Mouse (Mus musculus): Measurements from ENCODE around the gene Fam71d. TPM values are rescaled to one million over a fixed set of nuclear protein-coding genes. Genes with fewer than 3 reads are reported as not detected.

Fam71d gene
- polyA plus RNA-seq (2016; fragmentation: Nextera tagmentation; extraction: Ambion mirVana) = 0.15 and 0.18 TPM in 2 replicates

GRCm38 (mm10) chr12:78691325-78691724 is at the start of gene Fam71d:
Gene Fam71d (plus strand): TSS chr12:78691535.
- Histone ChIP-seq H3K27ac (no peak within 1 kb of the TSS), H3K4me1 (peaks cover 3% of the 10 kb centered on the region; the same call in 1 of the 2 replicates), H3K4me2 (no peak within 1 kb of the TSS), H3K27me3 (no peaks in the 10 kb centered on the region), H3K4me3 (replicated peaks) (no peak within 1 kb of the TSS), H3K9me3 (no peaks in the 10 kb centered on the region), H3K36me3 (replicated peaks) (no peaks in the 10 kb centered on the region), H3K9ac (no peak within 1 kb of the TSS)
- no peak for ATAC-seq (ENCODE audit: low FRiP score)
- 72% methylated on average over 1 of the region's 1 CpGs for WGBS

GRCm38 (mm10) chr12:78643691-78644090 is 47.6 kb upstream of the Fam71d start:
- WGBS = 72% methylated on average over 2 of the region's 2 CpGs
- no peaks in the 10 kb centered on the region for H3K27me3 ChIP-seq
- H3K4me1 ChIP-seq = no peaks in the 10 kb centered on the region
- H3K27ac ChIP-seq = no peak overlapping the region
- ATAC-seq (ENCODE audit: low FRiP score) = no peak
- H3K9me3 ChIP-seq = no peaks in the 10 kb centered on the region
- no peak overlapping the region for H3K4me2 ChIP-seq
- H3K9ac ChIP-seq = no peak overlapping the region
- H3K36me3 ChIP-seq (replicated peaks) = no peaks in the 10 kb centered on the region
- no peak overlapping the region for H3K4me3 ChIP-seq (replicated peaks)

- 91% methylated on average over 1 of the region's 1 CpGs for WGBS
- Histone ChIP-seq H3K4me2 (no peak overlapping the region), H3K27me3 (no peaks in the 10 kb centered on the region), H3K27ac (no peak overlapping the region), H3K4me1 (no peaks in the 10 kb centered on the region), H3K9me3 (no peaks in the 10 kb centered on the region), H3K4me3 (replicated peaks) (no peak overlapping the region), H3K36me3 (replicated peaks) (no peaks in the 10 kb centered on the region), H3K9ac (no peak overlapping the region)
- no peak for ATAC-seq (ENCODE audit: low FRiP score)
Observed at GRCm38 (mm10) chr12:78645282-78645681, 46.1 kb upstream of the Fam71d start.

- Histone ChIP-seq H3K4me3 (replicated peaks) (no peak overlapping the region), H3K36me3 (replicated peaks) (no peaks in the 10 kb centered on the region), H3K27me3 (no peaks in the 10 kb centered on the region), H3K9me3 (no peaks in the 10 kb centered on the region), H3K9ac (no peak overlapping the region), H3K4me2 (no peak overlapping the region), H3K4me1 (no peaks in the 10 kb centered on the region), H3K27ac (no peak overlapping the region)
- ATAC-seq (ENCODE audit: low FRiP score) = no peak
- WGBS = 74% methylated on average over 2 of the region's 2 CpGs
Observed at GRCm38 (mm10) chr12:78659718-78660304, 31.5 kb upstream of the Fam71d start.

- no peak overlapping the region for H3K4me2 ChIP-seq
- no peak overlapping the region for H3K9ac ChIP-seq
- no peaks in the 10 kb centered on the region for H3K36me3 ChIP-seq (replicated peaks)
- no peak overlapping the region for H3K4me3 ChIP-seq (replicated peaks)
- H3K4me1 ChIP-seq = no peaks in the 10 kb centered on the region
- ATAC-seq (ENCODE audit: low FRiP score) = no peak
- H3K9me3 ChIP-seq = no peaks in the 10 kb centered on the region
- 82% methylated on average over 5 of the region's 5 CpGs for WGBS
- no peaks in the 10 kb centered on the region for H3K27me3 ChIP-seq
- H3K27ac ChIP-seq = no peak overlapping the region
Observed at GRCm38 (mm10) chr12:78678101-78678806, 13.1 kb upstream of the Fam71d start.

- no peak overlapping the region for H3K9ac ChIP-seq
- WGBS = 90% methylated on average over 2 of the region's 2 CpGs
- no peak overlapping the region for H3K27ac ChIP-seq
- ATAC-seq (ENCODE audit: low FRiP score) = no peak
- H3K4me3 ChIP-seq (replicated peaks) = no peak overlapping the region
- H3K4me1 ChIP-seq = no peaks in the 10 kb centered on the region
- no peaks in the 10 kb centered on the region for H3K36me3 ChIP-seq (replicated peaks)
- H3K9me3 ChIP-seq = no peaks in the 10 kb centered on the region
- H3K27me3 ChIP-seq = no peaks in the 10 kb centered on the region
- no peak overlapping the region for H3K4me2 ChIP-seq
Observed at GRCm38 (mm10) chr12:78678807-78679189, 12.5 kb upstream of the Fam71d start.

GRCm38 (mm10) chr12:78681048-78681447 is 10.3 kb upstream of the Fam71d start:
- 90% methylated on average over 2 of the region's 2 CpGs for WGBS
- no peak for ATAC-seq (ENCODE audit: low FRiP score)
- H3K27me3 ChIP-seq = no peaks in the 10 kb centered on the region
- no peak overlapping the region for H3K4me3 ChIP-seq (replicated peaks)
- no peak overlapping the region for H3K27ac ChIP-seq
- no peak overlapping the region for H3K4me2 ChIP-seq
- H3K36me3 ChIP-seq (replicated peaks) = no peaks in the 10 kb centered on the region
- H3K9ac ChIP-seq = no peak overlapping the region
- H3K4me1 ChIP-seq = no peaks in the 10 kb centered on the region
- H3K9me3 ChIP-seq = no peaks in the 10 kb centered on the region

- H3K36me3 ChIP-seq (replicated peaks) = no peaks in the 10 kb centered on the region
- WGBS = 87% methylated on average over 4 of the region's 4 CpGs
- H3K4me1 ChIP-seq = peaks cover 2% of the 10 kb centered on the region; the same call in 1 of the 2 replicates
- no peak overlapping the region for H3K27ac ChIP-seq
- no peak for ATAC-seq (ENCODE audit: low FRiP score)
- H3K9ac ChIP-seq = no peak overlapping the region
- no peaks in the 10 kb centered on the region for H3K9me3 ChIP-seq
- no peak overlapping the region for H3K4me3 ChIP-seq (replicated peaks)
- H3K27me3 ChIP-seq = no peaks in the 10 kb centered on the region
- H3K4me2 ChIP-seq = no peak overlapping the region
Observed at GRCm38 (mm10) chr12:78682279-78682678, 9.1 kb upstream of the Fam71d start.

GRCm38 (mm10) chr12:78685669-78686215 is 5.6 kb upstream of the Fam71d start:
- H3K27ac ChIP-seq = no peak overlapping the region
- 77% methylated on average over 1 of the region's 1 CpGs for WGBS
- H3K9ac ChIP-seq = no peak overlapping the region
- no peaks in the 10 kb centered on the region for H3K27me3 ChIP-seq
- no peaks in the 10 kb centered on the region for H3K9me3 ChIP-seq
- no peak overlapping the region for H3K4me2 ChIP-seq
- ATAC-seq (ENCODE audit: low FRiP score) = no peak
- no peaks in the 10 kb centered on the region for H3K36me3 ChIP-seq (replicated peaks)
- H3K4me3 ChIP-seq (replicated peaks) = no peak overlapping the region
- peaks cover 3% of the 10 kb centered on the region; the same call in 1 of the 2 replicates for H3K4me1 ChIP-seq

- no peak overlapping the region for H3K9ac ChIP-seq
- WGBS = 81% methylated on average over 5 of the region's 5 CpGs
- H3K9me3 ChIP-seq = no peaks in the 10 kb centered on the region
- H3K4me3 ChIP-seq (replicated peaks) = no peak overlapping the region
- no peaks in the 10 kb centered on the region for H3K27me3 ChIP-seq
- H3K4me1 ChIP-seq = peaks cover 3% of the 10 kb centered on the region; the same call in 1 of the 2 replicates
- no peak for ATAC-seq (ENCODE audit: low FRiP score)
- no peak overlapping the region for H3K4me2 ChIP-seq
- H3K36me3 ChIP-seq (replicated peaks) = no peaks in the 10 kb centered on the region
- no peak overlapping the region for H3K27ac ChIP-seq
Observed at GRCm38 (mm10) chr12:78688876-78689275, 2.5 kb upstream of the Fam71d start.

- no peaks in the 10 kb centered on the region for H3K27me3 ChIP-seq
- no peaks in the 10 kb centered on the region for H3K9me3 ChIP-seq
- WGBS = 89% methylated on average over 2 of the region's 2 CpGs
- H3K4me2 ChIP-seq = no peak overlapping the region
- no peak for ATAC-seq (ENCODE audit: low FRiP score)
- H3K36me3 ChIP-seq (replicated peaks) = no peaks in the 10 kb centered on the region
- no peak overlapping the region for H3K4me3 ChIP-seq (replicated peaks)
- H3K27ac ChIP-seq = no peak overlapping the region
- H3K4me1 ChIP-seq = no peaks in the 10 kb centered on the region
- H3K9ac ChIP-seq = no peak overlapping the region
Observed at GRCm38 (mm10) chr12:78693281-78693680, 1.9 kb downstream of the Fam71d start.

- WGBS = 76% methylated on average over 2 of the region's 2 CpGs
- H3K36me3 ChIP-seq (replicated peaks) = no peaks in the 10 kb centered on the region
- no peaks in the 10 kb centered on the region for H3K9me3 ChIP-seq
- no peak for ATAC-seq (ENCODE audit: low FRiP score)
- no peak overlapping the region for H3K4me2 ChIP-seq
- no peak overlapping the region for H3K4me3 ChIP-seq (replicated peaks)
- H3K27me3 ChIP-seq = no peaks in the 10 kb centered on the region
- no peaks in the 10 kb centered on the region for H3K4me1 ChIP-seq
- no peak overlapping the region for H3K27ac ChIP-seq
- no peak overlapping the region for H3K9ac ChIP-seq
Observed at GRCm38 (mm10) chr12:78717783-78718182, 26.4 kb downstream of the Fam71d start.

- Histone ChIP-seq H3K4me1 (no peaks in the 10 kb centered on the region), H3K4me2 (no peak overlapping the region), H3K27me3 (no peaks in the 10 kb centered on the region), H3K9me3 (no peaks in the 10 kb centered on the region), H3K9ac (no peak overlapping the region), H3K36me3 (replicated peaks) (no peaks in the 10 kb centered on the region), H3K4me3 (replicated peaks) (no peak overlapping the region), H3K27ac (no peak overlapping the region)
- no peak for ATAC-seq (ENCODE audit: low FRiP score)
- WGBS = 77% methylated on average over 4 of the region's 4 CpGs
Observed at GRCm38 (mm10) chr12:78727723-78728122, 36.4 kb downstream of the Fam71d start.
